Mouse (Mus musculus): Measurements from ENCODE around the gene Btbd9. TPM values are rescaled to one million over a fixed set of nuclear protein-coding genes. Genes with fewer than 3 reads are reported as not detected.

Btbd9 gene
- polyA plus RNA-seq, 1 experiment, result 21.6 TPM

- Histone ChIP-seq H3K4me3 (ENCODE audit: low read depth, low read length) (no peak overlapping the region), H3K27me3 (ENCODE audit: control insufficient read depth, insufficient read depth, low read length, poor library complexity, severe bottlenecking) (no peaks in the 10 kb centered on the region), H3K36me3 (ENCODE audit: control insufficient read depth, insufficient read depth, low read length, poor library complexity, severe bottlenecking) (no peaks in the 10 kb centered on the region), H3K9me3 (replicated peaks; ENCODE audit: control insufficient read depth, insufficient read depth, low read length, poor library complexity, severe bottlenecking) (no peaks in the 10 kb centered on the region), H3K4me1 (ENCODE audit: control insufficient read depth, insufficient read depth, low read length) (no peaks in the 10 kb centered on the region), H3K9ac (ENCODE audit: low read depth, poor library complexity, severe bottlenecking) (no peak overlapping the region), H3K27ac (ENCODE audit: insufficient read depth, low read length) (no peak overlapping the region)
- TF ChIP-seq CTCF (IDR thresholded peaks at IDR 0.05; ENCODE audit: low read depth, low read length), result no peak
- no peak for TF ChIP-seq EP300 (IDR thresholded peaks at IDR 0.05; ENCODE audit: insufficient read depth, low read depth, low read length)
- no peak for TF ChIP-seq POLR2A (IDR thresholded peaks at IDR 0.05; ENCODE audit: insufficient read depth, low read length)
Observed at GRCm38 (mm10) chr17:30308317-30308716, 268.0 kb downstream of the Btbd9 start.

- Histone ChIP-seq H3K36me3 (ENCODE audit: control insufficient read depth, insufficient read depth, low read length, poor library complexity, severe bottlenecking) (no peaks in the 10 kb centered on the region), H3K4me1 (ENCODE audit: control insufficient read depth, insufficient read depth, low read length) (no peaks in the 10 kb centered on the region), H3K4me3 (ENCODE audit: low read depth, low read length) (no peak overlapping the region), H3K9ac (ENCODE audit: low read depth, poor library complexity, severe bottlenecking) (no peak overlapping the region), H3K27ac (ENCODE audit: insufficient read depth, low read length) (no peak overlapping the region), H3K9me3 (replicated peaks; ENCODE audit: control insufficient read depth, insufficient read depth, low read length, poor library complexity, severe bottlenecking) (no peaks in the 10 kb centered on the region), H3K27me3 (ENCODE audit: control insufficient read depth, insufficient read depth, low read length, poor library complexity, severe bottlenecking) (no peaks in the 10 kb centered on the region)
- TF ChIP-seq POLR2A (IDR thresholded peaks at IDR 0.05; ENCODE audit: insufficient read depth, low read length) (no peak), CTCF (IDR thresholded peaks at IDR 0.05; ENCODE audit: low read depth, low read length) (no peak), EP300 (IDR thresholded peaks at IDR 0.05; ENCODE audit: insufficient read depth, low read depth, low read length) (no peak)
Observed at GRCm38 (mm10) chr17:30307168-30307567, 269.1 kb downstream of the Btbd9 start.

- no peaks in the 10 kb centered on the region for H3K9me3 ChIP-seq (replicated peaks; ENCODE audit: control insufficient read depth, insufficient read depth, low read length, poor library complexity, severe bottlenecking)
- no peaks in the 10 kb centered on the region for H3K27me3 ChIP-seq (ENCODE audit: control insufficient read depth, insufficient read depth, low read length, poor library complexity, severe bottlenecking)
- no peaks in the 10 kb centered on the region for H3K4me1 ChIP-seq (ENCODE audit: control insufficient read depth, insufficient read depth, low read length)
- H3K36me3 ChIP-seq (ENCODE audit: control insufficient read depth, insufficient read depth, low read length, poor library complexity, severe bottlenecking), result no peaks in the 10 kb centered on the region
- no peak overlapping the region for H3K27ac ChIP-seq (ENCODE audit: insufficient read depth, low read length)
- TF ChIP-seq EP300 (IDR thresholded peaks at IDR 0.05; ENCODE audit: insufficient read depth, low read depth, low read length) (no peak), POLR2A (IDR thresholded peaks at IDR 0.05; ENCODE audit: insufficient read depth, low read length) (no peak)
- H3K9ac ChIP-seq (ENCODE audit: low read depth, poor library complexity, severe bottlenecking), result no peak overlapping the region
- no peak overlapping the region for H3K4me3 ChIP-seq (ENCODE audit: low read depth, low read length)
Observed at GRCm38 (mm10) chr17:30304766-30305165, 271.5 kb downstream of the Btbd9 start.

- TF ChIP-seq CTCF (IDR thresholded peaks at IDR 0.05; ENCODE audit: low read depth, low read length), result no peak
- TF ChIP-seq POLR2A (IDR thresholded peaks at IDR 0.05; ENCODE audit: insufficient read depth, low read length), result no peak
- no peak for TF ChIP-seq EP300 (IDR thresholded peaks at IDR 0.05; ENCODE audit: insufficient read depth, low read depth, low read length)
- Histone ChIP-seq H3K36me3 (ENCODE audit: control insufficient read depth, insufficient read depth, low read length, poor library complexity, severe bottlenecking) (no peaks in the 10 kb centered on the region), H3K27me3 (ENCODE audit: control insufficient read depth, insufficient read depth, low read length, poor library complexity, severe bottlenecking) (no peaks in the 10 kb centered on the region), H3K4me3 (ENCODE audit: low read depth, low read length) (no peak overlapping the region), H3K4me1 (ENCODE audit: control insufficient read depth, insufficient read depth, low read length) (no peaks in the 10 kb centered on the region), H3K9ac (ENCODE audit: low read depth, poor library complexity, severe bottlenecking) (no peak overlapping the region), H3K27ac (ENCODE audit: insufficient read depth, low read length) (no peak overlapping the region), H3K9me3 (replicated peaks; ENCODE audit: control insufficient read depth, insufficient read depth, low read length, poor library complexity, severe bottlenecking) (no peaks in the 10 kb centered on the region)
Observed at GRCm38 (mm10) chr17:30301338-30301737, 274.9 kb downstream of the Btbd9 start.

GRCm38 (mm10) chr17:30297432-30297831 lies 278.9 kb downstream of the Btbd9 start:
- TF ChIP-seq EP300 (IDR thresholded peaks at IDR 0.05; ENCODE audit: insufficient read depth, low read depth, low read length) (no peak), POLR2A (IDR thresholded peaks at IDR 0.05; ENCODE audit: insufficient read depth, low read length) (no peak), CTCF (IDR thresholded peaks at IDR 0.05; ENCODE audit: low read depth, low read length) (no peak)
- H3K27ac ChIP-seq (ENCODE audit: insufficient read depth, low read length), result no peak overlapping the region
- no peak overlapping the region for H3K9ac ChIP-seq (ENCODE audit: low read depth, poor library complexity, severe bottlenecking)
- no peak overlapping the region for H3K4me3 ChIP-seq (ENCODE audit: low read depth, low read length)
- H3K9me3 ChIP-seq (replicated peaks; ENCODE audit: control insufficient read depth, insufficient read depth, low read length, poor library complexity, severe bottlenecking), result no peaks in the 10 kb centered on the region
- no peaks in the 10 kb centered on the region for H3K4me1 ChIP-seq (ENCODE audit: control insufficient read depth, insufficient read depth, low read length)
- H3K27me3 ChIP-seq (ENCODE audit: control insufficient read depth, insufficient read depth, low read length, poor library complexity, severe bottlenecking), result no peaks in the 10 kb centered on the region
- H3K36me3 ChIP-seq (ENCODE audit: control insufficient read depth, insufficient read depth, low read length, poor library complexity, severe bottlenecking), result no peaks in the 10 kb centered on the region

- TF ChIP-seq EP300 (IDR thresholded peaks at IDR 0.05; ENCODE audit: insufficient read depth, low read depth, low read length) (no peak), POLR2A (IDR thresholded peaks at IDR 0.05; ENCODE audit: insufficient read depth, low read length) (no peak)
- Histone ChIP-seq H3K4me3 (ENCODE audit: low read depth, low read length) (no peak overlapping the region), H3K27me3 (ENCODE audit: control insufficient read depth, insufficient read depth, low read length, poor library complexity, severe bottlenecking) (no peaks in the 10 kb centered on the region), H3K27ac (ENCODE audit: insufficient read depth, low read length) (no peak overlapping the region), H3K4me1 (ENCODE audit: control insufficient read depth, insufficient read depth, low read length) (no peaks in the 10 kb centered on the region), H3K36me3 (ENCODE audit: control insufficient read depth, insufficient read depth, low read length, poor library complexity, severe bottlenecking) (no peaks in the 10 kb centered on the region), H3K9me3 (replicated peaks; ENCODE audit: control insufficient read depth, insufficient read depth, low read length, poor library complexity, severe bottlenecking) (no peaks in the 10 kb centered on the region), H3K9ac (ENCODE audit: low read depth, poor library complexity, severe bottlenecking) (no peak overlapping the region)
Observed at GRCm38 (mm10) chr17:30296069-30296468, 280.2 kb downstream of the Btbd9 start.
